Mouse (Mus musculus): ENCODE measurements at regions not wholly inside any gene's neighbourhood (a gene's known extent, or its start where the extent isn't known, plus 50 kb on each side); places are given as distances from the start of the nearest gene placed in this dataset.

- Histone ChIP-seq H3K36me3 (ENCODE audit: control insufficient read depth, insufficient read depth, low read length) (no peaks in the 10 kb centered on the region), H3K9ac (ENCODE audit: low read depth, low read length) (no peak overlapping the region), H3K4me3 (ENCODE audit: low read length) (no peak overlapping the region), H3K27me3 (replicated peaks; ENCODE audit: control insufficient read depth, insufficient read depth, low read length) (no peaks in the 10 kb centered on the region), H3K27ac (ENCODE audit: low read depth, low read length) (no peak overlapping the region), H3K9me3 (ENCODE audit: control insufficient read depth, low read length) (no peaks in the 10 kb centered on the region), H3K4me1 (ENCODE audit: control insufficient read depth, insufficient read depth, low read depth, low read length) (no peaks in the 10 kb centered on the region), H3K4me2 (ENCODE audit: low read length) (no peak overlapping the region)
- WGBS, result 76% methylated on average over 1 of the region's 1 CpGs
- ATAC-seq, result no peak
These were observed 783.4 kb downstream of the Stpg2 start for GRCm38 (mm10) chr3:139988938-139989337.

GRCm38 (mm10) chr3:139989380-139989779 lies 783.9 kb downstream of the Stpg2 start:
- Histone ChIP-seq H3K4me1 (ENCODE audit: control insufficient read depth, insufficient read depth, low read depth, low read length) (no peaks in the 10 kb centered on the region), H3K9me3 (ENCODE audit: control insufficient read depth, low read length) (no peaks in the 10 kb centered on the region), H3K27ac (ENCODE audit: low read depth, low read length) (no peak overlapping the region), H3K4me2 (ENCODE audit: low read length) (no peak overlapping the region), H3K27me3 (replicated peaks; ENCODE audit: control insufficient read depth, insufficient read depth, low read length) (no peaks in the 10 kb centered on the region), H3K4me3 (ENCODE audit: low read length) (no peak overlapping the region), H3K9ac (ENCODE audit: low read depth, low read length) (no peak overlapping the region), H3K36me3 (ENCODE audit: control insufficient read depth, insufficient read depth, low read length) (no peaks in the 10 kb centered on the region)
- ATAC-seq, result no peak

GRCm38 (mm10) chr3:140012522-140012921 lies 807.0 kb downstream of the Stpg2 start:
- Histone ChIP-seq H3K9ac (ENCODE audit: low read depth, low read length) (no peak overlapping the region), H3K4me3 (ENCODE audit: low read length) (no peak overlapping the region), H3K9me3 (ENCODE audit: control insufficient read depth, low read length) (no peaks in the 10 kb centered on the region), H3K4me2 (ENCODE audit: low read length) (no peak overlapping the region), H3K27ac (ENCODE audit: low read depth, low read length) (no peak overlapping the region), H3K27me3 (replicated peaks; ENCODE audit: control insufficient read depth, insufficient read depth, low read length) (no peaks in the 10 kb centered on the region), H3K4me1 (ENCODE audit: control insufficient read depth, insufficient read depth, low read depth, low read length) (no peaks in the 10 kb centered on the region), H3K36me3 (ENCODE audit: control insufficient read depth, insufficient read depth, low read length) (no peaks in the 10 kb centered on the region)
- ATAC-seq, result no peak
- 85% methylated on average over 2 of the region's 2 CpGs for WGBS

GRCm38 (mm10) chr3:140034101-140034500 lies 828.6 kb downstream of the Stpg2 start:
- Histone ChIP-seq H3K4me2 (ENCODE audit: low read length) (no peak overlapping the region), H3K27ac (ENCODE audit: low read depth, low read length) (no peak overlapping the region), H3K9me3 (ENCODE audit: control insufficient read depth, low read length) (no peaks in the 10 kb centered on the region), H3K9ac (ENCODE audit: low read depth, low read length) (no peak overlapping the region), H3K4me3 (ENCODE audit: low read length) (no peak overlapping the region), H3K4me1 (ENCODE audit: control insufficient read depth, insufficient read depth, low read depth, low read length) (no peaks in the 10 kb centered on the region), H3K27me3 (replicated peaks; ENCODE audit: control insufficient read depth, insufficient read depth, low read length) (no peaks in the 10 kb centered on the region), H3K36me3 (ENCODE audit: control insufficient read depth, insufficient read depth, low read length) (no peaks in the 10 kb centered on the region)
- 88% methylated on average over 3 of the region's 3 CpGs for WGBS
- no peak for ATAC-seq

GRCm38 (mm10) chr3:140035142-140035541 lies 829.6 kb downstream of the Stpg2 start:
- Histone ChIP-seq H3K36me3 (ENCODE audit: control insufficient read depth, insufficient read depth, low read length) (no peaks in the 10 kb centered on the region), H3K9ac (ENCODE audit: low read depth, low read length) (no peak overlapping the region), H3K4me3 (ENCODE audit: low read length) (no peak overlapping the region), H3K4me2 (ENCODE audit: low read length) (no peak overlapping the region), H3K4me1 (ENCODE audit: control insufficient read depth, insufficient read depth, low read depth, low read length) (no peaks in the 10 kb centered on the region), H3K27ac (ENCODE audit: low read depth, low read length) (no peak overlapping the region), H3K27me3 (replicated peaks; ENCODE audit: control insufficient read depth, insufficient read depth, low read length) (no peaks in the 10 kb centered on the region), H3K9me3 (ENCODE audit: control insufficient read depth, low read length) (no peaks in the 10 kb centered on the region)
- ATAC-seq, result no peak
- 32% methylated on average over 2 of the region's 2 CpGs for WGBS

GRCm38 (mm10) chr3:140044898-140045297 lies 839.4 kb downstream of the Stpg2 start:
- no peaks in the 10 kb centered on the region for H3K27me3 ChIP-seq (replicated peaks; ENCODE audit: control insufficient read depth, insufficient read depth, low read length)
- ATAC-seq, result peak; percentile 69; the same call in 1 of the 2 replicates
- no peak overlapping the region for H3K27ac ChIP-seq (ENCODE audit: low read depth, low read length)
- H3K9ac ChIP-seq (ENCODE audit: low read depth, low read length), result no peak overlapping the region
- H3K36me3 ChIP-seq (ENCODE audit: control insufficient read depth, insufficient read depth, low read length), result no peaks in the 10 kb centered on the region
- H3K4me2 ChIP-seq (ENCODE audit: low read length), result no peak overlapping the region
- H3K4me3 ChIP-seq (ENCODE audit: low read length), result no peak overlapping the region
- no peaks in the 10 kb centered on the region for H3K4me1 ChIP-seq (ENCODE audit: control insufficient read depth, insufficient read depth, low read depth, low read length)
- H3K9me3 ChIP-seq (ENCODE audit: control insufficient read depth, low read length), result no peaks in the 10 kb centered on the region

- no peaks in the 10 kb centered on the region for H3K4me1 ChIP-seq (ENCODE audit: control insufficient read depth, insufficient read depth, low read depth, low read length)
- WGBS, result 80% methylated on average over 1 of the region's 1 CpGs
- no peak overlapping the region for H3K4me3 ChIP-seq (ENCODE audit: low read length)
- H3K36me3 ChIP-seq (ENCODE audit: control insufficient read depth, insufficient read depth, low read length), result no peaks in the 10 kb centered on the region
- no peaks in the 10 kb centered on the region for H3K27me3 ChIP-seq (replicated peaks; ENCODE audit: control insufficient read depth, insufficient read depth, low read length)
- no peak overlapping the region for H3K27ac ChIP-seq (ENCODE audit: low read depth, low read length)
- no peak overlapping the region for H3K9ac ChIP-seq (ENCODE audit: low read depth, low read length)
- no peak overlapping the region for H3K4me2 ChIP-seq (ENCODE audit: low read length)
- no peaks in the 10 kb centered on the region for H3K9me3 ChIP-seq (ENCODE audit: control insufficient read depth, low read length)
- ATAC-seq, result no peak
These were observed 849.1 kb downstream of the Stpg2 start for GRCm38 (mm10) chr3:140054634-140055033.

- Histone ChIP-seq H3K4me2 (ENCODE audit: low read length) (no peak overlapping the region), H3K9ac (ENCODE audit: low read depth, low read length) (no peak overlapping the region), H3K4me1 (ENCODE audit: control insufficient read depth, insufficient read depth, low read depth, low read length) (no peaks in the 10 kb centered on the region), H3K36me3 (ENCODE audit: control insufficient read depth, insufficient read depth, low read length) (no peaks in the 10 kb centered on the region), H3K9me3 (ENCODE audit: control insufficient read depth, low read length) (no peaks in the 10 kb centered on the region), H3K27me3 (replicated peaks; ENCODE audit: control insufficient read depth, insufficient read depth, low read length) (no peaks in the 10 kb centered on the region), H3K27ac (ENCODE audit: low read depth, low read length) (no peak overlapping the region), H3K4me3 (ENCODE audit: low read length) (no peak overlapping the region)
- WGBS, result 86% methylated on average over 3 of the region's 3 CpGs
- no peak for ATAC-seq
These were observed 852.6 kb downstream of the Stpg2 start for GRCm38 (mm10) chr3:140057962-140058631.

GRCm38 (mm10) chr3:140059102-140059501 lies 853.6 kb downstream of the Stpg2 start:
- H3K27ac ChIP-seq (ENCODE audit: low read depth, low read length), result no peak overlapping the region
- H3K27me3 ChIP-seq (replicated peaks; ENCODE audit: control insufficient read depth, insufficient read depth, low read length), result no peaks in the 10 kb centered on the region
- no peaks in the 10 kb centered on the region for H3K36me3 ChIP-seq (ENCODE audit: control insufficient read depth, insufficient read depth, low read length)
- H3K9ac ChIP-seq (ENCODE audit: low read depth, low read length), result no peak overlapping the region
- no peak overlapping the region for H3K4me2 ChIP-seq (ENCODE audit: low read length)
- no peaks in the 10 kb centered on the region for H3K9me3 ChIP-seq (ENCODE audit: control insufficient read depth, low read length)
- no peaks in the 10 kb centered on the region for H3K4me1 ChIP-seq (ENCODE audit: control insufficient read depth, insufficient read depth, low read depth, low read length)
- 74% methylated on average over 3 of the region's 3 CpGs for WGBS
- H3K4me3 ChIP-seq (ENCODE audit: low read length), result no peak overlapping the region
- no peak for ATAC-seq
